Mouse (Mus musculus): ENCODE measurements around the gene Mast4.

Gene Mast4

GRCm38 (mm10) chr13:102958273-102959270, 375.7 kb downstream of the Mast4 start:
- DNase-seq = no peak

- peak; percentile 5 for DNase-seq
These were observed 376.6 kb downstream of the Mast4 start for GRCm38 (mm10) chr13:102957508-102958272.

GRCm38 (mm10) chr13:102955506-102955905, 378.8 kb downstream of the Mast4 start:
- no peak for DNase-seq

GRCm38 (mm10) chr13:102949756-102950155, 384.5 kb downstream of the Mast4 start:
- DNase-seq = peak; percentile 69

GRCm38 (mm10) chr13:102948966-102949365, 385.3 kb downstream of the Mast4 start:
- DNase-seq = no peak

DNA sequence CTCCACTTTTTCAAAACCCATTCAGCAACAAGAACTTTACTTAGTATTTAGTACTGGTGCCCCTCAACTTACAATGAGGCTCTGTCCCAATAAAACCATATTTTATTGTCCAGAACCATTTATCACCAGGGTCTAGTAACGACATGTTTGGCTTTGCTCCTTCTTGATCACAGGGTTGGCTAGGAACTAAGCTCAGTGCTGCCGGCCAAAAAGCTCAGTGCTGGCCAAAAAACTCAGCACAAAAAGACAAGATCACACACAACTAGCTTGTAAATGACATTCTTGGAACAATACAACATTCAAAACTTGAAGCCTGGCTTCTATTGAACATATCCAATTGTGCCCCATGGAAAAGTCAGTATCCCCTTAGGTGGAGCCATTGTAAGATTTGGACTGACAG, 386.8 kb downstream of the Mast4 start:
- DNase-seq = no peak

DNA sequence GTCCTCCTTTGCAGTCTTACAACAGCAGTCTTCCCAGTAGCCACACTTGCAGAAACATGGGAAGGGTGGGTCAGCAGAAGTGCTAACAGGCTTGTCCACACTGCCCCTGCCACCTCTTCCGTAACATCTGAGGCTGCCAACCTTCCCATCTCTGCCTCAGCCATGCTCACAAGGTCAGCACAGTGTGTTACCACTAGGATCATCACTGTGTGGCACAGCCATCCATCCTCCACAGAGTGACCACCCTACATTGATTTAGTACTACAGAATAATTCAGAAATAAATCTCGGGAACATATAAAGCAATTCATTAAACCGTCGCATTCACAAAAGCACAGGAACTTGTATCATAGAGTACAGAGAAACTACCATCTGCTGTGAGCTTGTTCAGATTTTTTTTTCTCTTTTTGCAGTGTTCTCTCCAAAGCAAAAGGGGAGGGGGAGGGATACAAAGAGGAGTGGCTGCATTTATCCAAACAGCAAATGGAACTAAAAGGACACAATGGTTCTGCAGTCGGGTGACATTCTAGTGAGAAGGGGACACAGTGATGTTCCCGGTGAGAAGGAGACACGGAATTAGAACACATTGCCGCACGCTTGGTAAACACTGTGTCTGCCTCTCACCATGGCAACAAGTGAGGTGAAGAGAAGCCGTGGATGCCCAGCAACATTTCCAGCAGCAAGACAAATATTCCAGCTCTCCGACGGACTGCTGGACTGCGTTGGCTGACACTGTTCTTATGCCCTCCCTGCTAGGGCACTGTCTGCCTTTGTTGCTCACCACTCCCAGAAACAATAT, 388.1 kb downstream of the Mast4 start:
- no peak for DNase-seq

DNA sequence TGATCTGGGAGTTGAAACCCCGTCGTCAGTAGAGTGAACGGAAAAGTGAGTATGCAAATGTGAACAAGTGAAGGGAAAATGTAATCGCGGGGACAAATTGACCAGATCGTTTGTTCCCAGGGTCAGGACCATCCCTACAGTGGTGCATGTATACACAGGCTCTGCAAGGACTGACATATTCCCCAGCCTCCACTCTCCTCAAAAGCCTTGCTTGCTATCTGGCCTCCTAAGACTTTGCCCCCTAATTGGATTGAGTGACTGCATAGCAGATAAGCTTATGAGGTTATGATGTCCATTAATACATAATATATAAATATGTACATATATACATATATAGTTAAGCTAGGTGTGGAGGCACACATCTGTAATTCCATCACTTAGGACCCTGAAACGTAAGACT, 388.8 kb downstream of the Mast4 start:
- no peak for DNase-seq

- peak; percentile 73 for DNase-seq
These were observed 389.8 kb downstream of the Mast4 start for GRCm38 (mm10) chr13:102944516-102944915.

DNA sequence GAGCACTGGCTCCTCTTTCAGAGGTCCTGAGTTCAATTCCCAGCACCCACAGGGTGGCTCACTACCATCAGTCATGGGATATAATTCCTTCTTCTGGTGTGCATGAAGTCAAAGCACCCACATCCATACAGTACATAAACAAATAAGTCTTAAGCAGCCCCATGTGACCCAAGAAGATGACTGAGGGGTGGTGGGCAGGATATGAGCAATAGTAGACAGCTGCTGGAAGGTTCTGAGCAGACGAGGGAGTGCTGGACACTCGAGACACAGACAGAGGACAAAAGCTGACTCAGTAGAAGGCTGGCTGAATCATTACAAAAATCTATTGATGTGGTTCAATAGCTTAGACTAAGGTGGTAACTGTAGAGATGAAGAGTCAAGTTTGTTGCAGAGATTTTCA, 391.7 kb downstream of the Mast4 start:
- no peak for DNase-seq

DNA sequence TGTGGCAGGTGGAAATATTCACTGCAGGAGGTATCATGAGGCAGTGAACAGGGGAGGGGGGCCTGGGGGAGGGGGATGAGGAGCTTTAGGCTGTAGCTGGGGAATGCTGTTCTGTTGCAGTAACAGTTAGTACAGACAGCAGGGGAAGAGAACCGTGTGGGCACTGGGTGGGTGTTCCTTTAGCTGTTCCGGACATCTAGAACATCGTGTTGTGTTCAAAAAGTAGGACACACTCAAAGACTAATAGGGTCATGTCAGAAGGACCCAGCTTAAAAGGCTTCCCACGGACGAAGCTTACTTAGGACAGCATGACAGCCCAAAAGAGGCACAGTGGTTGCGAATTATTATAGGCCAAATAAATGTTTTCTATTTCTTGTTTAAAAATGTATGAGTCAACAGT, 393.8 kb downstream of the Mast4 start:
- DNase-seq = no peak

DNA sequence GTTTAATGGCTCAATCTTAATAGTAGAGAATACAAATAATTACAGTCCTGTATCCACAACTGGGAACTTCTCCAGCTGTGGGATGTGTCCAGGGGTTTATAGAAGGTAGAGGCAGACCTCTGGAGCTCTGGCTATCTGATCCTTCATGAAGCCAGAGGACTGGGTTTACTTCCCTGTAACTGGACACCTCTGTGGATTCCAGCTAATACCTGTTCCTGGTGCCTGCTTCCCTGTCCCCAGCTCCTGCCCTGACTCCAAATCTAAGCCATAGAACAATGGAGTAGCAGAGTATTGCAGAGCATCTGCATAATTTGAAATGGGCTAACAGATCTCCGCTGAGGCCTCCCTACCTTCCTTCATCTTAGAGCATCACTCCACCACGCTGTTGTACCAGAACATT, 398.1 kb downstream of the Mast4 start:
- DNase-seq = no peak

GRCm38 (mm10) chr13:102935788-102936187, 398.5 kb downstream of the Mast4 start:
- DNase-seq = no peak

DNA sequence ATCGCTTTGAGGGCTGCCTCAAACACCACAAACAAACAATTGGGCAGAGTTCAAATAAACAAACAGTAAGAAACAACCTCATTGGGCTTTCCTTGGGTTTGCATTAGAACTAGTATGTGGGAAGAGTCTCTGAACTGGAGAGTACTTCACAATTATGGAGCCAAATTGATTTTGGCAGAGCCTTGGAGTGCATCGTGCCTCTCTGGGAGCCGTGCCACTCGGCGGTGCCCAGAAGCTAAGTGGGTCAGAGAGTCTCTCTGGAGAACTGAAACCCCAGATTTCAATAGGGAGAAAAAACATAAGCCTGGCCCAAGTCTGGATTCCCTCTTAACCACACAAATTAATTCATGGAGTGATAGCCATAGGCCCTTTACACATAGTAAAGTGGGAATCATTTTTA, 400.6 kb downstream of the Mast4 start:
- no peak for DNase-seq

DNA sequence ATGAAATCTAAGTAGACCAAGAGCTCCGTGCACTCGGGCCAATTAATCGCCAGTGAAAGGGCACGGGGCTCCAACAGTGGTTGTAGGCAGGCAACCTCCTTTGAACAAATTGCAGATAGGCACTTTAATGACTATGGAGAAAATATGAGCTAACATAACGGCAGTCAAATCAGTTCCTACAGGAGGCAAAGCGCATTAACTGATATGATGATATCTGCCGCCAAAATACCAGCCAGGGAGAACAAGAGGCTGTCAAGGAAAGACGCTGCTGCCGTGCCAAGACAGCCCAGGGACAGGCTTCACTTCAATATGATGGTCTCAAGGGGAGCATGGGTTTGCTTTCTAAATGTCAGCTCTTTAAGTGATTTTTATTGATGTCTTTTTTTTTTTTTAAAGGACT, 401.9 kb downstream of the Mast4 start:
- DNase-seq = no peak

- DNase-seq = peak; percentile 80
These were observed 402.3 kb downstream of the Mast4 start for GRCm38 (mm10) chr13:102931951-102932350.

DNA sequence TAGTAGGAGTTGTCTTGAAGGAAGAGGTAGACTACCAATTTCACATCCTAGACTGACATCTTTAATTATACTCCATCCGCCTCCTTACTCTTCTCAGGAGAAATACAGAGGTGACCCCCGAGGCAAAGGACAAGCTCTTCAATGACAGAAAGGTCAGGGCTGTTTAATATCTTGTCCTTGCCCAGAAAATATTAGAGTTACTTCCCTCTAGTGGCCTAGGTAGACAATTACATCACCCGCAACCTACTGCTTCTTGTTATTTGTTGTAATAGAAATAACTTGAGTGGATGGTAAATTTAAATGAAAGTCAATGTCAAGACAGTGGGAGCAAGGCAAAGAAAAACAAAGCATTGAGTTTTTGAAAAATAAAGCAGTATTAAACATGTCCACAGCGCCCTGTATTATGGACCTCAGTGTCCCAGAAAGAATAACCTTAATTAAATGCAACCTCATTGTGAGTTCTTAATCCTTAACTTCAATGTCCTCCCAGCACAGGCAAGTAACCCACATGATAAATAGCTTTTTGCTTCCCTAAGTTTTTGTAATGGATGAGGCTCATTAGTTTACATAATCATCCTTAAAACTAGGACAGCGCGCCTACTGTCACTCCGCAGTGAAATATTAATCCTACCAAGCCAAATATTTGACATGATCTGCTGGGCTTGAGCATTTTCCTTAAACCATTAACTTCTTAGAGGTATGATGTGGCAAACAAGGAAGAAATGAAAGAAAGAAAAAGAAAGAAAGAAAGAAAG, 408.3 kb downstream of the Mast4 start:
- DNase-seq = peak; percentile 88

- no peak for DNase-seq
These were observed 414.6 kb downstream of the Mast4 start for GRCm38 (mm10) chr13:102919741-102920140.

DNA sequence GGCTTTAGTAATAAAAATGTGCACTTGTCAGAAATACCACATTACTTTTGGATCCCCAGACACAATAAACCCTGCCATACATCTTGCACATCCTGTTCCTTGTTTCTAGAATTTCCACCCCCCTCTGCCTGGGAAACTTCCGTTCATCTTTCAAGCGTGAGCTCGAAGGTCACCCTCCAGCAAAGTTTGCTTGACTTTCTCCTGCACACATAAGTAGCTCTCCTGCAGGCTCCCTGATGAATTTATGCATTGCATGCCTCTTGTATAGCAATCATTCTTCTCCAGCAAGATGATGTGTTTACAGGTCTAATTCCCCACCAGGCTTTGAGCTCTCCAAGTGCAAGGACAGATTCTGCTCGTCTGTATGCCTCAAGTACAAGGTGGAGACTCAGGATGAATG, 415.7 kb downstream of the Mast4 start:
- DNase-seq = no peak

- no peak for DNase-seq
These were observed 419.0 kb downstream of the Mast4 start for GRCm38 (mm10) chr13:102915341-102915740.

DNA sequence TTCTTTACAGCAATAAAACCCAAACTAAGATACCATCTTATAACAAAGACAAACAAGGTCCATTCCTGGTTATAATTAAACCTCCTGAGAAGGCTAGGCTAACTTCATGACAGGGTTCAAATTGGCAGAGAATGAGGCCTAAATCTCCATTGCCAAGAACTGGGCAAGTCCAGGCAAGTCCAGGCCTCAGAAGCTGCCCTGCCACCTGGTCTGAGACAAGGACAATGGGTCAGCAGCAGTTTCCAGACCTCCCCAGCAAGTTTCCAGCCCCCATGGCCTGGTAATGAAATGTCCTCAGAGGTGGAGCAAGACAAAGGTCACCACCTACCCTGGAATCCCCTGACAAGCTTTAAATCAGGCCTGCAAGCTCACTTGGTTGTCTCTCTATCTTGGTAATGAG, 419.5 kb downstream of the Mast4 start:
- DNase-seq = no peak

DNA sequence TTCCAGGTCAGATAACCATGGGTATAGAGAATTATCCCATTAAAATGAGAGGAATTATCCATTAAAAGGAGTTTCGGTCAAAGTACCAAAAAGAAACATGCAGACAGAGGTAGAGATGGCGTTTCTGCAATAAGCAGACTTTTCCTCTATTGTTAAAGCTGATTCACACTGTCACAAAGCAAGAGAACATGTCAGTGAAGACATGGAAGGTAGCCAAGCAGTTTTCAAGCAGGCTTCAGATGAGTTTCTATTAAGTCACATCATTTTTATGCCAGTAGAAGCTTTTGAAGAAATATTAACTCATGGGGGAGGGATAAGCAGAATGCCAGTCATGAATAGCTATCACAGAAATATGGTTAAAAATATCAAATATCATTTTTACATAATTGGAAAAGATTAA, 420.4 kb downstream of the Mast4 start:
- no peak for DNase-seq

Data from kidney, adult 9 months (tissue).